Mouse (Mus musculus) ES-Bruce4 (cell line): Measurements from ENCODE around the gene Glul. TPM values are rescaled to one million over a fixed set of nuclear protein-coding genes. Genes with fewer than 3 reads are reported as not detected.

Experiments
- H3K27ac ChIP-seq: 2 replicates; pipeline ENCODE4 v1.5.1; 2012; ENCODE audit warnings: low read length, inconsistent platforms; ENCODE audit not compliant: insufficient read depth
- H3K27me3 ChIP-seq: 2 replicates; pipeline ENCODE4 v1.6.1; 2012; ENCODE audit warnings: mild to moderate bottlenecking, low read length, inconsistent platforms; ENCODE audit not compliant: control insufficient read depth, poor library complexity, insufficient read depth, severe bottlenecking
- H3K36me3 ChIP-seq: 2 replicates; pipeline ENCODE4 v1.6.1; 2012; ENCODE audit warnings: inconsistent platforms, mild to moderate bottlenecking, low read length, moderate library complexity; ENCODE audit not compliant: control insufficient read depth, poor library complexity, insufficient read depth, severe bottlenecking
- H3K4me1 ChIP-seq: one replicate; pipeline ENCODE4 v1.8.1; 2011; ENCODE audit warnings: low read length; ENCODE audit not compliant: control insufficient read depth, insufficient read depth
- H3K4me3 ChIP-seq: 2 replicates; pipeline ENCODE4 v1.5.1; 2011; ENCODE audit warnings: low read depth, mild to moderate bottlenecking, low read length
- H3K9ac ChIP-seq: 2 replicates; pipeline ENCODE4 v1.6.1; 2012; ENCODE audit warnings: low read depth, mild to moderate bottlenecking, inconsistent platforms; ENCODE audit not compliant: poor library complexity, severe bottlenecking
- H3K9me3 ChIP-seq: replicated peaks from 2 replicates; pipeline ENCODE4 v1.6.1; 2012; ENCODE audit warnings: mild to moderate bottlenecking, low read length, inconsistent platforms; ENCODE audit not compliant: control insufficient read depth, poor library complexity, insufficient read depth, severe bottlenecking
- CTCF ChIP-seq: IDR thresholded peaks from one replicate; pipeline ENCODE4 v1.8.1; 2011; ENCODE audit warnings: low read depth, low read length
- EP300 ChIP-seq: IDR thresholded peaks from 2 replicates; pipeline ENCODE4 v1.6.1; 2011; ENCODE audit warnings: low read depth, low read length; ENCODE audit not compliant: insufficient read depth
- POLR2A ChIP-seq: IDR thresholded peaks from one replicate; pipeline ENCODE4 v1.8.1; 2011; ENCODE audit warnings: low read length; ENCODE audit not compliant: insufficient read depth
- polyA plus RNA-seq: library from polyadenylated mRNA; stranded (reverse); fragments of >200 nt; gene quantifications from 2 replicates; pipeline ENCODE4 v1.2.4, GENCODE M21; 2011; ENCODE audit warnings: low read depth; ENCODE audit not compliant: missing spikeins, insufficient read depth, insufficient read length

Glul gene
- polyA plus RNA-seq, 1 experiment, result 97.0 TPM

GRCm38 (mm10) chr1:153890121-153890520 is 9.6 kb upstream of the Glul start:
- Histone ChIP-seq H3K9ac (no peak overlapping the region), H3K36me3 (no peaks in the 10 kb centered on the region), H3K27me3 (no peaks in the 10 kb centered on the region), H3K4me1 (no peaks in the 10 kb centered on the region), H3K4me3 (no peak overlapping the region), H3K9me3 (no peaks in the 10 kb centered on the region), H3K27ac (no peak overlapping the region)
- TF ChIP-seq CTCF (no peak), EP300 (no peak), POLR2A (no peak)

- no peaks in the 10 kb centered on the region for H3K9me3 ChIP-seq
- no peaks in the 10 kb centered on the region for H3K4me1 ChIP-seq
- H3K27me3 ChIP-seq, result no peaks in the 10 kb centered on the region
- no peaks in the 10 kb centered on the region for H3K36me3 ChIP-seq
- no peak within 1 kb of the TSS for H3K4me3 ChIP-seq
- no peak within 1 kb of the TSS for H3K27ac ChIP-seq
- TF ChIP-seq CTCF (no peak), POLR2A (no peak), EP300 (no peak)
- no peak within 1 kb of the TSS for H3K9ac ChIP-seq
These were observed 8.3 kb upstream of the Glul start, which contains the start of gene Teddm1a for GRCm38 (mm10) chr1:153891442-153891841. Gene Teddm1a (plus strand): TSS chr1:153891742.

- H3K9ac ChIP-seq, result no peak overlapping the region
- no peaks in the 10 kb centered on the region for H3K36me3 ChIP-seq
- no peaks in the 10 kb centered on the region for H3K27me3 ChIP-seq
- no peak overlapping the region for H3K27ac ChIP-seq
- TF ChIP-seq POLR2A (no peak), CTCF (no peak), EP300 (no peak)
- H3K4me1 ChIP-seq, result no peaks in the 10 kb centered on the region
- no peak overlapping the region for H3K4me3 ChIP-seq
- no peaks in the 10 kb centered on the region for H3K9me3 ChIP-seq
These were observed 6.0 kb upstream of the Glul start for GRCm38 (mm10) chr1:153893746-153894145.

- TF ChIP-seq POLR2A, result no peak
- TF ChIP-seq EP300, result no peak
- no peak for TF ChIP-seq CTCF
- Histone ChIP-seq H3K9ac (no peak overlapping the region), H3K36me3 (no peaks in the 10 kb centered on the region), H3K9me3 (no peaks in the 10 kb centered on the region), H3K27ac (no peak overlapping the region), H3K27me3 (no peaks in the 10 kb centered on the region), H3K4me1 (no peaks in the 10 kb centered on the region), H3K4me3 (no peak overlapping the region)
These were observed 5.4 kb upstream of the Glul start for GRCm38 (mm10) chr1:153894201-153894893.

- Histone ChIP-seq H3K9ac (no peak overlapping the region), H3K9me3 (no peaks in the 10 kb centered on the region), H3K27ac (no peak overlapping the region), H3K4me1 (no peaks in the 10 kb centered on the region), H3K27me3 (no peaks in the 10 kb centered on the region), H3K36me3 (no peaks in the 10 kb centered on the region), H3K4me3 (no peak overlapping the region)
- no peak for TF ChIP-seq EP300
- TF ChIP-seq CTCF, result peak; percentile 68
- TF ChIP-seq POLR2A, result no peak
These were observed 4.8 kb upstream of the Glul start for GRCm38 (mm10) chr1:153894979-153895378.

- Histone ChIP-seq H3K9ac (no peak overlapping the region), H3K27me3 (no peaks in the 10 kb centered on the region), H3K4me3 (no peak overlapping the region), H3K27ac (no peak overlapping the region), H3K9me3 (no peaks in the 10 kb centered on the region), H3K4me1 (no peaks in the 10 kb centered on the region), H3K36me3 (no peaks in the 10 kb centered on the region)
- TF ChIP-seq EP300, result no peak
- no peak for TF ChIP-seq POLR2A
- TF ChIP-seq CTCF, result no peak
These were observed 2.5 kb upstream of the Glul start for GRCm38 (mm10) chr1:153897196-153897595.
